Mouse (Mus musculus) limb, embryonic 13.5 days (tissue): ENCODE results near the gene Gal. TPM values are rescaled to one million over a fixed set of nuclear protein-coding genes. Genes with fewer than 3 reads are reported as not detected.

Source experiments
- ATAC-seq: fragments of 200-750 bp; cut with Nextera tagmentation; 2 replicates; pipeline ENCODE4 v1.8.0; 2017; ENCODE audit warnings: low read depth, moderate number of reproducible peaks, moderate TSS enrichment; ENCODE audit not compliant: low FRiP score
- H3K27ac ChIP-seq: fragments of 300-500 bp; sonication (generic); 2 replicates; pipeline ENCODE4 v1.5.1; 2015; ENCODE audit warnings: inconsistent platforms, mild to moderate bottlenecking, moderate library complexity
- H3K27me3 ChIP-seq: fragments of 300-500 bp; sonication (generic); 2 replicates; pipeline ENCODE4 v1.6.1; 2015; ENCODE audit warnings: mild to moderate bottlenecking, inconsistent platforms
- H3K36me3 ChIP-seq: fragments of 300-500 bp; sonication (generic); 2 replicates; pipeline ENCODE4 v1.6.1; 2015; ENCODE audit warnings: inconsistent platforms, mild to moderate bottlenecking, moderate library complexity
- H3K4me1 ChIP-seq: fragments of 300-500 bp; sonication (generic); 2 replicates; pipeline ENCODE4 v1.6.1; 2015; ENCODE audit warnings: inconsistent platforms
- H3K4me2 ChIP-seq: fragments of 300-500 bp; sonication (generic); replicated peaks from 2 replicates; pipeline ENCODE4 v1.6.1; 2015; ENCODE audit warnings: inconsistent platforms, mild to moderate bottlenecking, moderate library complexity
- H3K4me3 ChIP-seq: fragments of 300-500 bp; sonication (generic); 2 replicates; pipeline ENCODE4 v1.5.1; 2015; ENCODE audit warnings: moderate library complexity, mild to moderate bottlenecking, inconsistent platforms
- H3K9ac ChIP-seq: fragments of 300-500 bp; sonication (generic); 2 replicates; pipeline ENCODE4 v1.6.1; 2015; ENCODE audit warnings: mild to moderate bottlenecking, inconsistent platforms
- H3K9me3 ChIP-seq: fragments of 300-500 bp; sonication (generic); 2 replicates; pipeline ENCODE4 v1.6.1; 2016; ENCODE audit warnings: inconsistent platforms
- WGBS: fragments of 180-500 bp; shearing (Covaris S2); methylation state at CpG from one replicate; pipeline ENCODE4 v1.1.7; 2015; 5-methylcytosine and 5-hydroxymethylcytosine counted together
- polyA plus RNA-seq: library from polyadenylated mRNA; unstranded; fragments of >200 nt; fragmentation: Nextera tagmentation; extraction: Ambion mirVana; gene quantifications from 2 replicates; pipeline ENCODE4 v1.2.1, GENCODE M21; 2015

Gene Gal
- polyA plus RNA-seq, 1 experiment from 2014 or later, result 0.57 TPM

DNA sequence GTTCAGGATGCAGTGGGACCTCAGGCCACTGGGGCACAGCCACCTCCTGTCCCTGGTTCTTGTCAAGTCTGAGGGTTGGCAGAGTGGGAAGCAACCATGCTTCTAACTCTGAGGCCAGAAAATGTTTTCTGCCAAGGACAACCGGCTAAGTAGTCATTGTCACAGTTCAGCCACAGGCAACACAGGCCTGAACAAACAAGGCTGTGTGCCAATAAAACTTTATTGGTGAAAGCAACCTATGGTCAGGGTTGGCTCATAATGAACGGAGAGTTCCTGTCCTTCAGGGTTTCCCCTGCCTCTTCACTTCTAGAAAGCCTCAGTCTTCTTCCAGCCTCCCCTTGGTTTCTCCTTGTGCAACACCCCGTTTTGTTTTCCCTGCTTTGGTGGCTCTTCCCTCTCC is 21.5 kb upstream of the Gal start:
- H3K4me2 ChIP-seq, result no peak overlapping the region
- no peak overlapping the region for H3K27ac ChIP-seq
- no peak for ATAC-seq
- H3K27me3 ChIP-seq, result no peaks in the 10 kb centered on the region
- 73% methylated on average over 3 of the region's 3 CpGs for WGBS
- no peaks in the 10 kb centered on the region for H3K36me3 ChIP-seq
- no peak overlapping the region for H3K4me3 ChIP-seq
- H3K9ac ChIP-seq, result no peak overlapping the region
- H3K4me1 ChIP-seq, result no peaks in the 10 kb centered on the region
- no peaks in the 10 kb centered on the region for H3K9me3 ChIP-seq

DNA sequence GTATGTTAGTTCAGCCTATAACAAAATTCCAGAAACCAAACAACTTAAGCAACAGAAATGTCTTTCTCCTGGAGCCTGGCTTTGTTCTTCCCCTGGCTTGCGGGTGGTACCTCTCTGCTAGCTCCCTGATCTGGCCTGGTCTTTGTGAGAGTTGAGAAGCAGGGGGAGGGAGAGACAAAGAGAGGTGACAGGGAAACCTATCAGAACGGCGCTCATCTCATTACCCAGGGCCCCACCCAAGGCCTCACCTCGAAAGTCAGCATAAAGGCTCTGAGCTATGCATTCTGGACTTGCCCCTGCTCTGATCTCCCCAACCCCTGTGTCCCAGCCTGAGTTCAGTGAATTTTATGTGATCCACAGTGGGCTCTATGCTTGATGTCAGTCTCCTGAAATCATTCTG is 20.3 kb upstream of the Gal start:
- Histone ChIP-seq H3K4me3 (no peak overlapping the region), H3K27ac (no peak overlapping the region), H3K4me1 (no peaks in the 10 kb centered on the region), H3K9me3 (no peaks in the 10 kb centered on the region), H3K4me2 (no peak overlapping the region), H3K27me3 (no peaks in the 10 kb centered on the region), H3K36me3 (no peaks in the 10 kb centered on the region), H3K9ac (no peak overlapping the region)
- 38% methylated on average over 4 of the region's 4 CpGs for WGBS
- ATAC-seq, result no peak

GRCm38 (mm10) chr19:3434124-3434523 is 19.8 kb upstream of the Gal start:
- no peaks in the 10 kb centered on the region for H3K27me3 ChIP-seq
- H3K9ac ChIP-seq, result no peak overlapping the region
- no peaks in the 10 kb centered on the region for H3K9me3 ChIP-seq
- no peaks in the 10 kb centered on the region for H3K36me3 ChIP-seq
- no peak overlapping the region for H3K4me3 ChIP-seq
- no peak overlapping the region for H3K4me2 ChIP-seq
- 35% methylated on average over 4 of the region's 4 CpGs for WGBS
- H3K27ac ChIP-seq, result no peak overlapping the region
- no peaks in the 10 kb centered on the region for H3K4me1 ChIP-seq
- no peak for ATAC-seq

GRCm38 (mm10) chr19:3431969-3432368 is 17.6 kb upstream of the Gal start:
- WGBS, result 92% methylated on average over 2 of the region's 2 CpGs
- ATAC-seq, result no peak

GRCm38 (mm10) chr19:3431066-3431465 is 16.7 kb upstream of the Gal start:
- Histone ChIP-seq H3K9me3 (no peaks in the 10 kb centered on the region), H3K36me3 (no peaks in the 10 kb centered on the region), H3K27me3 (no peaks in the 10 kb centered on the region), H3K4me1 (no peaks in the 10 kb centered on the region), H3K4me3 (no peak overlapping the region), H3K27ac (no peak overlapping the region), H3K4me2 (no peak overlapping the region), H3K9ac (no peak overlapping the region)
- WGBS, result 57% methylated on average over 7 of the region's 7 CpGs
- ATAC-seq, result no peak

More at GRCm38 (mm10) chr19:3431969-3432368, 17.6 kb upstream of the Gal start:
- Histone ChIP-seq H3K27ac (no peak overlapping the region), H3K36me3 (no peaks in the 10 kb centered on the region), H3K9me3 (no peaks in the 10 kb centered on the region), H3K27me3 (no peaks in the 10 kb centered on the region), H3K9ac (no peak overlapping the region), H3K4me2 (no peak overlapping the region), H3K4me3 (no peak overlapping the region), H3K4me1 (no peaks in the 10 kb centered on the region)

GRCm38 (mm10) chr19:3429156-3429816 is 14.9 kb upstream of the Gal start:
- no peaks in the 10 kb centered on the region for H3K36me3 ChIP-seq
- no peak overlapping the region for H3K9ac ChIP-seq
- no peaks in the 10 kb centered on the region for H3K27me3 ChIP-seq
- no peak overlapping the region; the same call in 1 of the 2 replicates for H3K27ac ChIP-seq
- H3K4me1 ChIP-seq, result no peaks in the 10 kb centered on the region
- no peak overlapping the region for H3K4me3 ChIP-seq
- no peak overlapping the region for H3K4me2 ChIP-seq
- WGBS, result 61% methylated on average over 7 of the region's 7 CpGs
- no peaks in the 10 kb centered on the region for H3K9me3 ChIP-seq
- no peak for ATAC-seq

DNA sequence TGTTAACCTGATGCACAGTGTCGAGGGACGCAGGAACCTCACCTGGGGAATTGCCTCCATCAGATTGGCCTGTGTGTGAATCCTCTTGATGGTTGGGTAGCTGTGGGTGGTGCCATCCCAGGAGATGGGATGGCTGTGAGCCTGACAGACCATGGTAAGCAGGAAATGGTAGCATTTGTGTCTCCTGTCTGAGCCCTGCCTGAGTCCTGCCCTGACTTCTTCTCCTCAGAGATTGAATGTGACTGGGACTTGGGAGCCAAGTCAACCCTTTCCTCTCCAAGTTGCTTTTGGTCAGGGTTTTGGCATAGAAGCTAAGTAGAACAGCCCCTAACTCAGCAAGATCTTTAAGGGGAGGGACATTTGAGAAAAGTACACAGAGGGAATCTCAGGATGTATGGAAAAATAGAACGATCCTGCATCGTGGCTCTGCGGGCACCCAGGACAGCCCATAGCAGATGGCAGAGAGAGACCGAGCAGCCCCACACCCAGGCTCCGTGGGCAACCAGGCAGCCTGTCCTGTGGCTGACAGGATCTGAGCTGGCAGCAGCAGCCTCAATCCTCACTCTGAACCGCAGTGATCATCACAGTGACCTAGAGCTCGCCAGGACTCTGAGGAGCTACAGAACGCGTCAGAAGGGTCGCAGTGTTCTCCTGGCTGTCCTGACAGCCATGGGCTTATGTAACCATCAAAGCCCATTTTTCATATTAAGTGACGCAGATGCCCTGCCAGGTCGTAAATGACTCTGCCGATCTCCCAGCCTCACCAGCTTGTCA is 13.9 kb upstream of the Gal start:
- 75% methylated on average over 15 of the region's 15 CpGs for WGBS
- H3K27me3 ChIP-seq, result no peaks in the 10 kb centered on the region
- H3K9me3 ChIP-seq, result no peaks in the 10 kb centered on the region
- no peak overlapping the region for H3K4me3 ChIP-seq
- H3K4me1 ChIP-seq, result no peaks in the 10 kb centered on the region
- no peak overlapping the region for H3K4me2 ChIP-seq
- no peak overlapping the region for H3K27ac ChIP-seq
- no peaks in the 10 kb centered on the region for H3K36me3 ChIP-seq
- no peak for ATAC-seq
- H3K9ac ChIP-seq, result no peak overlapping the region

- ATAC-seq, result no peak
- Histone ChIP-seq H3K9me3 (no peaks in the 10 kb centered on the region), H3K9ac (no peak overlapping the region), H3K4me1 (no peaks in the 10 kb centered on the region), H3K4me3 (no peak overlapping the region), H3K36me3 (no peaks in the 10 kb centered on the region), H3K4me2 (no peak overlapping the region), H3K27me3 (no peaks in the 10 kb centered on the region), H3K27ac (no peak overlapping the region)
- 52% methylated on average over 2 of the region's 2 CpGs for WGBS
Observed at GRCm38 (mm10) chr19:3424214-3424613, 9.9 kb upstream of the Gal start.

DNA sequence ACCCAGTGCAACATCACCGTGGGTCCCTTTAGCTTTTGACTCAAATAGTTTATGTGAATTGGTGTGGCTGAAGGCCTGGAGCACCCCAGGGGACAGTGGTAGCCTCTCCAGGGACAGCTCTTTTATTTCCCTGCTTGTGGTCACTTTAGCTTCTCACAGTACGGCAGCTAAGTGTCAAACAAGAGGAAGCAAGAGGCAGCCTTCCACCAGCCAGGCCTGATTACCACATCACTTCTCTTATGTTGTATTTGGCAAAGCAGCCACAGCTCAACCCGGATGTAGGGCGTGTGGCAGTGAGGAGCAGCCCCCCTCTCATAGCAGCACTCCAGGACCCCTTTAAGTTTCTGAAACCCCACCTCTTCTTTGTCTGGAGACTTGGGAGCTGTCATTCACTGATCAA is 8.6 kb upstream of the Gal start:
- Histone ChIP-seq H3K27me3 (no peaks in the 10 kb centered on the region), H3K9ac (no peak overlapping the region), H3K27ac (no peak overlapping the region), H3K4me1 (no peaks in the 10 kb centered on the region), H3K9me3 (no peaks in the 10 kb centered on the region), H3K4me3 (no peak overlapping the region), H3K36me3 (no peaks in the 10 kb centered on the region), H3K4me2 (no peak overlapping the region)
- WGBS, result 39% methylated on average over 4 of the region's 4 CpGs
- ATAC-seq, result no peak

DNA sequence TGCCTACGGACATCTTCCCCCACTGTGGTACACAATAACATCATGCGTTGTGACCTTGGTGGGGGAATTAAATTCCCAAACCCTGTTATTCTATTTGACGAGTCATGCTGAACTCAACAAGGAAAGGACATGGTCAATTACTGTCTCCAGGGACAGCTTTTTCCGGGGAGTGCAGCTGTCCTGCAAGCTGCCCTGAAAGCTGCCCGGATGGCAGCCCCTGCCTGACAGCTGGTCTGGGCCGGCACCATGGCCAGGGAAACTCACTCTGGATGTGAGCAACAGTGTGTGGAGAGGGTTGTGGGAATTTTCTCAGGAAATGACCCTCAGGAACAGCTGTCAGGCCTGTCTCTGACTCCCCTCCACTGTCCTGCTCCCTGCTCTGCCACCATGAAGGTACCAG is 8.1 kb upstream of the Gal start:
- Histone ChIP-seq H3K4me1 (no peaks in the 10 kb centered on the region), H3K4me3 (no peak overlapping the region), H3K9me3 (no peaks in the 10 kb centered on the region), H3K9ac (no peak overlapping the region), H3K27me3 (no peaks in the 10 kb centered on the region), H3K36me3 (no peaks in the 10 kb centered on the region), H3K27ac (no peak overlapping the region), H3K4me2 (no peak overlapping the region)
- WGBS, result 63% methylated on average over 6 of the region's 6 CpGs
- ATAC-seq, result no peak

DNA sequence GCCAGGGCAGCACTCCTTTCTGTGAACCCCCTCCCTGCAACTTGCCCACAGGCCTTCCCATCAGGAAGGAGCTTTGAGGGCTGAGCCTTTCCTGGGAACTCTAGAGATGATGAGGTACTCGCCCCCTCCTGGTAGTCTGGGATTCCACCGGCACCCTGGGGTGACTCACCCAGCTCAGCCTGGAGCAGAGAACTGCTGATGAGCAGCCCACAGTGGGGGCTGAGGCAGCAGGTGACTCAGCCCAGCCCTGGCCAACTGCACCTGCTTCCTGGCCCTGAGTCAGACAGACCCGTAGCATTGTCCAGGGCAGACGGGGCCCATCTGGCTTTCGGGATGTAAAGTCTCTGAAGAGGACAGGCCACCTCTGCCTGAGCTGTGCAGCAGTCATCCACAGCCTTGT is 4.9 kb upstream of the Gal start:
- 57% methylated on average over 5 of the region's 5 CpGs for WGBS

GRCm38 (mm10) chr19:3405531-3406281 is 8.6 kb downstream of the Gal start:
- Histone ChIP-seq H3K27ac (no peak overlapping the region), H3K9ac (no peak overlapping the region), H3K4me3 (no peak overlapping the region), H3K27me3 (0 out of 2 replicates have a peak, but pooled peaks cover 6% of the 10 kb centered on the region), H3K36me3 (no peaks in the 10 kb centered on the region), H3K9me3 (0 out of 2 replicates have a peak, but pooled peaks cover 3% of the 10 kb centered on the region), H3K4me2 (no peak overlapping the region), H3K4me1 (no peaks in the 10 kb centered on the region)
- ATAC-seq, result no peak
- 57% methylated on average over 1 of the region's 1 CpGs for WGBS

More for the DNA sequence above, 4.9 kb upstream of the Gal start:
- H3K9ac ChIP-seq, result no peak overlapping the region
- H3K4me3 ChIP-seq, result no peak overlapping the region
- H3K27ac ChIP-seq, result no peak overlapping the region
- no peaks in the 10 kb centered on the region for H3K36me3 ChIP-seq
- peaks cover 25% of the 10 kb centered on the region for H3K27me3 ChIP-seq
- ATAC-seq, result no peak
- H3K4me1 ChIP-seq, result peaks cover 4% of the 10 kb centered on the region
- no peak overlapping the region for H3K4me2 ChIP-seq
- H3K9me3 ChIP-seq, result no peaks in the 10 kb centered on the region
